Mouse (Mus musculus): Measurements from ENCODE around the gene Ppp1r7. TPM values are rescaled to one million over a fixed set of nuclear protein-coding genes. Genes with fewer than 3 reads are reported as not detected.
A peak's percentile ranks its signal among the peaks of the same experiment; 100 is the strongest.

Ppp1r7 gene
- polyA plus RNA-seq, 1 experiment from 2014 or later, result 46.9 TPM

DNA sequence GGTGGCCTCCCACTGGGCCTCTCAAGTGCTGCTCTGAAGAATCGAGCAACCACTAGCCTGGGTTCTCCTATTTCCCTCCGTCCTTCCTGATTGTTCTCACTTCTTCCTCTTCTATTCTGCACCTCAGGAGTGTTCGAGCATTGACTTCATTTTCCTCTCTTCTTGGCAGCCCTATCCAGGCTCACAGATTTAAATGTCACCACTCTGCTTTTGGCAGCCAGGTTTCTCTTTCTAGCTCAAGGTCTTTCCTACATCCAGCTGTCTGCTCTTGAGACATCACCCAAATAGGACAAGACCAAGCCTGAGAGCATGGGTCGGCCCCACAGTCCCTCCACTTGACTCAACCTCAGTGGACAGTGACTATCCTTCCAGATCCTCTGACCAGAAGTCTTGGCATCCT lies 20.0 kb downstream of the Ppp1r7 start:
- no peaks in the 10 kb centered on the region for H3K27me3 ChIP-seq (replicated peaks)
- H3K9me3 ChIP-seq, result no peaks in the 10 kb centered on the region
- H3K4me2 ChIP-seq, result no peak overlapping the region
- H3K36me3 ChIP-seq (replicated peaks), result peaks cover 54% of the 10 kb centered on the region
- H3K4me3 ChIP-seq, result no peak overlapping the region
- H3K4me1 ChIP-seq, result no peaks in the 10 kb centered on the region
- no peak for ATAC-seq (replicated peaks)
- WGBS, result 90% methylated on average over 4 of the region's 4 CpGs
- H3K9ac ChIP-seq, result no peak overlapping the region
- no peak overlapping the region for H3K27ac ChIP-seq

DNA sequence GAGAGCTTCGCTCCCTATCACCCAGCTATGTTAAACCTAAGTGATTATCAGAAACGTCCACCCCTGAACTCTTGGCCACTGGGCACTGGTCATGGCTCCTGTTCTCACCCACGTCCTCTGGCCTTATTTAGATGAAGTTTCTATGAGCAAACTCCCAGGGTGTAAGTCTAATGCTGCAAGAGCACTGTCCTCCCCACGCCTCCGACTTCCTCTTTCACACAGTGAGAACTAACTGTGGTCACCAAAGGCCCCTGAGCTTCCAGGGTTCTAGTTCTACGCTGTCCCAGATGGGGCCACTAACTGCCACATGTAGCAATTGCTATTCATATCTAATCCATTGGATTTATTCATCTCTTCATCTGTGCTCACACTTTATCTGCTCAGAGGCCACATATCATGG lies 23.0 kb downstream of the Ppp1r7 start:
- 95% methylated on average over 6 of the region's 6 CpGs for WGBS
- peaks cover 38% of the 10 kb centered on the region for H3K36me3 ChIP-seq (replicated peaks)

DNA sequence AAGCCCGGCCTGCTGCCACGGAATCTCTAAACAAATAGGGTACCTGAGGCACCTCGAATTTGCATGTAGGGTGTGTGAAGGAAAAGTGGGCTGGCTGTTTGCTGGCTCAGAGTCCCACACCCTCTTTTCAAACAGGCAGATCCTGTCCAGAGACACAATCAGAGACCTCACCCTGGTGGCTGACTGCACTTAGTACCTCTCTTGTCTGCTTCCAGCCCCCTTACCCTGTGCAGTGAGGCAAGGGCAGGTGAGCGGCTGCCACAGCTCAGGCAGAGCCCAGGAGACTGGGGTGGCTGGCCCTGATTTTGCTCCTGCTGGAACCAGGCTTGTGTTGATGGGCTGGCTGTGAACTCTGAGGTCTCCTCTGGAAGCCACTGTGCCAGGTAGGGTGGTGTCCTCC lies 31.0 kb downstream of the Ppp1r7 start, which contains the start of gene Ano7:
Gene Ano7, plus strand, starts transcription at position 266 of the 400 bp plus-strand sequence.
- Histone ChIP-seq H3K27ac (no peak within 1 kb of the TSS), H3K9ac (no peak within 1 kb of the TSS), H3K9me3 (no peaks in the 10 kb centered on the region), H3K36me3 (replicated peaks) (no peaks in the 10 kb centered on the region), H3K4me1 (no peaks in the 10 kb centered on the region), H3K27me3 (replicated peaks) (no peaks in the 10 kb centered on the region), H3K4me3 (no peak within 1 kb of the TSS), H3K4me2 (no peak within 1 kb of the TSS)
- WGBS, result 82% methylated on average over 4 of the region's 4 CpGs
- no peak for ATAC-seq (replicated peaks)

More for the DNA sequence above, 23.0 kb downstream of the Ppp1r7 start:
- Histone ChIP-seq H3K27me3 (replicated peaks) (no peaks in the 10 kb centered on the region), H3K9me3 (no peaks in the 10 kb centered on the region), H3K9ac (no peak overlapping the region), H3K4me1 (no peaks in the 10 kb centered on the region), H3K27ac (no peak overlapping the region), H3K4me3 (no peak overlapping the region), H3K4me2 (no peak overlapping the region)
- no peak for ATAC-seq (replicated peaks)

DNA sequence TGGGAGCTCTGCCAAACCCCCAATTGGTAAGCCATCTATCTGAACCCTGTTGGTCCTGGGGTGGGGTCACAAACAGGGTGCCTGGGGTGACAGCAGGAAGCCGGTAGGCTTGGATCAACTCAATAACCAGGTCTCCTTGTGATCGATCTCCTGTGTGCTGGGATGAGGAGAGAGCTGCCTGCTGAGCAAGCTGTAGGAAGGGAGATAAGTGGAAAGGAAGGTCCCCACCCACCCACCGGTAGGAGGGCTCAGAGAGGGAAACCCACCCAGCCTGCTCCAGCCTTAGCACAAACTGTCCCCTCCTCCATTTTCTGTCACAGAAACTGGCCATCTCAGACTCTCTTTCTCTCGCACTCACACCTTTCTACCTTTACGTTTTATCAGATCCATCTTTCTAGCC lies 34.7 kb downstream of the Ppp1r7 start:
- no peaks in the 10 kb centered on the region for H3K27me3 ChIP-seq (replicated peaks)
- 74% methylated on average over 5 of the region's 5 CpGs for WGBS
- ATAC-seq (replicated peaks), result no peak

DNA sequence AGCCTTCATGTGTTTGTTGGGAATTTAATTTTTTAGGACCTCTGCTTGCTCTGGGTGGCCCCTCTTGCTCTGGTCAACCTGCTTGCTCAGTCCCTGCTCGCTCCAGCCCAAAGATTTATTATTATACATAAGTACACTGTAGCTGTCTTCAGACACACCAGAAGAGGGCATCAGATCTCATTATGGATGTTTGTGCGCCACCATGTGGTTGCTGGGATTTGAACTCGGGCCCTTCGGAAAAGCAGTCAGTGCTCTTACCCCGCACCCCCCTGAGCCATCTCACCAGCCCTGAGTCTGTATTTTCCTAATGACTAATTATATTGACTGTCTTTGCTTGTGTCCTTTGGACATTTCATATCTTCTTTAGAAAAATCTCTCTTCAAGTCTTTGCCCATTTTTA lies 36.5 kb downstream of the Ppp1r7 start:
- no peak overlapping the region for H3K9ac ChIP-seq
- no peaks in the 10 kb centered on the region for H3K36me3 ChIP-seq (replicated peaks)
- no peak overlapping the region for H3K27ac ChIP-seq
- WGBS, result 76% methylated on average over 5 of the region's 5 CpGs
- no peaks in the 10 kb centered on the region for H3K27me3 ChIP-seq (replicated peaks)
- H3K4me2 ChIP-seq, result no peak overlapping the region
- ATAC-seq (replicated peaks), result no peak
- H3K9me3 ChIP-seq, result no peaks in the 10 kb centered on the region
- no peaks in the 10 kb centered on the region for H3K4me1 ChIP-seq
- no peak overlapping the region for H3K4me3 ChIP-seq

More for the DNA sequence above, 34.7 kb downstream of the Ppp1r7 start:
- H3K27ac ChIP-seq, result no peak overlapping the region
- H3K36me3 ChIP-seq (replicated peaks), result no peaks in the 10 kb centered on the region
- no peak overlapping the region for H3K4me3 ChIP-seq
- no peaks in the 10 kb centered on the region for H3K4me1 ChIP-seq
- no peaks in the 10 kb centered on the region for H3K9me3 ChIP-seq
- H3K9ac ChIP-seq, result no peak overlapping the region
- no peak overlapping the region for H3K4me2 ChIP-seq

DNA sequence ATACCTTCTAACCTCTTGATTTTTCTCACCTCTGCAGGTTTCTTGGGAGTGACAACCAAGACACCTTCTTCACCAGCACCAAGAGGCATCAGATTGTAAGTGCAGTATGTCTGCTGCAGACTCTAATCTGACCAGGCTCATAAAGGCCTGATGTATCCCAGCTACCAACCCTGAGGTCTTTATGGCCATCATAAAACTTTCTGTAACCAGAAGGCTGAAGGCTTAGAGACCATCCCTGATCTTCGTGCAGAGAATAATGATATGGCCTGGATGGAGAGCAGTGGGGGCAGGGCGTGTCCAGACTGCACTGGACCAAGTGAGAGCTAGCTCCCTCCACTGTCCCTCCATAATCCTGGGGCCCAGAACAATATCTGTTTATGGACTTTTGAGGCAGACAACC lies 44.5 kb downstream of the Ppp1r7 start:
- Histone ChIP-seq H3K4me3 (no peak overlapping the region), H3K27ac (no peak overlapping the region), H3K4me2 (no peak overlapping the region), H3K4me1 (no peaks in the 10 kb centered on the region), H3K9me3 (no peaks in the 10 kb centered on the region), H3K9ac (no peak overlapping the region), H3K36me3 (replicated peaks) (no peaks in the 10 kb centered on the region), H3K27me3 (replicated peaks) (no peaks in the 10 kb centered on the region)
- 82% methylated on average over 2 of the region's 2 CpGs for WGBS
- ATAC-seq (replicated peaks), result no peak

DNA sequence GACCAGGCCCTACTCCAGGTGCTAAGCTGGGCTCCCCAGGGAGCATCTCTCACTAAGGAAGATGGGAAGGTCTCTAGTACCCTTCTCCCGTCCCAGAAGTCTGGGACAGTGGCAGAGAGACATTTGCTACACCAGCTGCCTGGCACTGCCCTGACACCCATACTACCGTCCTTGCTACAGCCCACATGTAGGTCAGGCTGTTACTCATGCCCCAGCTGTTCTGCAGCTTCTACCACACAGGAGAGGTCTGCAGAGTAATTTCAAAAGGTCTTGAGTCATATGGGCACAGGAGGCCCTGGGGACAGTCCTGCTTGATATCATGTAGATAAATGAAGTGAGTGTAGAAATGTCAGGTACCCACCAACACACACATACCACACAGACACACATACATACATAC lies 46.3 kb downstream of the Ppp1r7 start:
- no peak overlapping the region for H3K4me2 ChIP-seq
- H3K4me1 ChIP-seq, result no peaks in the 10 kb centered on the region
- no peaks in the 10 kb centered on the region for H3K9me3 ChIP-seq
- no peaks in the 10 kb centered on the region for H3K27me3 ChIP-seq (replicated peaks)
- no peaks in the 10 kb centered on the region for H3K36me3 ChIP-seq (replicated peaks)
- H3K27ac ChIP-seq, result no peak overlapping the region
- no peak overlapping the region for H3K4me3 ChIP-seq
- 73% methylated on average over 2 of the region's 2 CpGs for WGBS
- ATAC-seq (replicated peaks), result no peak
- H3K9ac ChIP-seq, result no peak overlapping the region

GRCm38 (mm10) chr1:93401191-93402052 lies 58.8 kb downstream of the Ppp1r7 start:
- H3K4me2 ChIP-seq, result peak overlapping the region; percentile 41
- WGBS, result 27% methylated on average over 38 of the region's 38 CpGs
- no peaks in the 10 kb centered on the region for H3K9me3 ChIP-seq
- H3K27me3 ChIP-seq (replicated peaks), result no peaks in the 10 kb centered on the region
- no peak overlapping the region for H3K27ac ChIP-seq
- H3K4me1 ChIP-seq, result no peaks in the 10 kb centered on the region
- no peaks in the 10 kb centered on the region for H3K36me3 ChIP-seq (replicated peaks)
- ATAC-seq (replicated peaks), result no peak
- H3K4me3 ChIP-seq, result peak overlapping the region; percentile 22
- no peak overlapping the region for H3K9ac ChIP-seq

GRCm38 (mm10) chr1:93403403-93403802 lies 60.7 kb downstream of the Ppp1r7 start:
- H3K27me3 ChIP-seq (replicated peaks), result no peaks in the 10 kb centered on the region
- H3K4me3 ChIP-seq, result no peak overlapping the region
- WGBS, result 88% methylated on average over 4 of the region's 4 CpGs
- peaks cover 14% of the 10 kb centered on the region for H3K36me3 ChIP-seq (replicated peaks)
- H3K4me2 ChIP-seq, result no peak overlapping the region
- ATAC-seq (replicated peaks), result no peak
- H3K4me1 ChIP-seq, result no peaks in the 10 kb centered on the region
- no peak overlapping the region for H3K9ac ChIP-seq
- H3K9me3 ChIP-seq, result no peaks in the 10 kb centered on the region
- no peak overlapping the region for H3K27ac ChIP-seq

Small RNA genes within 50 kb of the gene (microRNA-seq; reads per million reads assigned to microRNA genes)
- gene Mir6345 (not detected), gene Mir6902 (0.55 reads per million)

Other genes with a start within 250 kb of the Ppp1r7 start
- 498 and 502 TPM in 2 replicates for gene Kif1a, start 240.9 kb upstream of the Ppp1r7 start, polyA plus RNA-seq (2015; fragmentation: Nextera tagmentation; extraction: Ambion mirVana)
- gene Agxt, start 207.6 kb upstream of the Ppp1r7 start, polyA plus RNA-seq (2015; fragmentation: Nextera tagmentation; extraction: Ambion mirVana), result not detected in 2 replicates
- 0.14 and 0.32 TPM in 2 replicates for gene 2310007B03Rik, start 181.9 kb upstream of the Ppp1r7 start, polyA plus RNA-seq (2015; fragmentation: Nextera tagmentation; extraction: Ambion mirVana)
- gene Crocc2, start 174.1 kb upstream of the Ppp1r7 start, polyA plus RNA-seq (2015; fragmentation: Nextera tagmentation; extraction: Ambion mirVana), result 0.52 and 0.54 TPM in 2 replicates
- 8.7 and 12.5 TPM in 2 replicates for gene Sned1, start 107.0 kb upstream of the Ppp1r7 start, polyA plus RNA-seq (2015; fragmentation: Nextera tagmentation; extraction: Ambion mirVana)
- gene Mterf4, start 36.9 kb upstream of the Ppp1r7 start, polyA plus RNA-seq (2015; fragmentation: Nextera tagmentation; extraction: Ambion mirVana), result 34.7 and 38.2 TPM in 2 replicates
- 5.7 and 6.2 TPM in 2 replicates for gene Pask, start 628 bp downstream of the Ppp1r7 start, polyA plus RNA-seq (2015; fragmentation: Nextera tagmentation; extraction: Ambion mirVana)
- gene Ano7, start 31.1 kb downstream of the Ppp1r7 start, polyA plus RNA-seq (2015; fragmentation: Nextera tagmentation; extraction: Ambion mirVana), result 0.79 and 0.94 TPM in 2 replicates
- 70.9 and 71.1 TPM in 2 replicates for gene Hdlbp, start 136.0 kb downstream of the Ppp1r7 start, polyA plus RNA-seq (2015; fragmentation: Nextera tagmentation; extraction: Ambion mirVana)
- 4.6 and 5.0 TPM in 2 replicates for gene Farp2, start 169.2 kb downstream of the Ppp1r7 start, polyA plus RNA-seq (2015; fragmentation: Nextera tagmentation; extraction: Ambion mirVana)